Mouse (Mus musculus) gastrocnemius, postnatal 36 days (tissue): ENCODE results near the gene Eras. TPM values are rescaled to one million over a fixed set of nuclear protein-coding genes. Genes with fewer than 3 reads are reported as not detected.
A peak's percentile ranks its signal among the peaks of the same experiment; 100 is the strongest.
"Not testable (repeated sequence)": the region's sequence is repeated elsewhere in the genome, so short reads cannot be mapped to it uniquely, and the experiment has no call there.

Experiments
- DNase-seq, 2 experiments: peaks; one replicate each; pipeline ENCODE4 v3.0.0; 2022
- intact Hi-C: fragments of 180-260 bp; cut with DNase I; formaldehyde crosslinking; loops from one replicate; pipeline ENCODE4 v1.15.1; 2025
- long read RNA-seq, 2 experiments: library from polyadenylated mRNA; stranded (forward); transcript quantifications; one replicate each; pipeline ENCODE4 v2.0.0; 2021
- total RNA-seq, 2 experiments: library from RNA; stranded (reverse); gene quantifications; 2 replicates each; pipeline ENCODE4 v1.2.3; 2021

Gene Eras
- not detected for total RNA-seq
- long read RNA-seq, experiment 1 = 0 reads
- long read RNA-seq, experiment 2 = 0 reads

DNA sequence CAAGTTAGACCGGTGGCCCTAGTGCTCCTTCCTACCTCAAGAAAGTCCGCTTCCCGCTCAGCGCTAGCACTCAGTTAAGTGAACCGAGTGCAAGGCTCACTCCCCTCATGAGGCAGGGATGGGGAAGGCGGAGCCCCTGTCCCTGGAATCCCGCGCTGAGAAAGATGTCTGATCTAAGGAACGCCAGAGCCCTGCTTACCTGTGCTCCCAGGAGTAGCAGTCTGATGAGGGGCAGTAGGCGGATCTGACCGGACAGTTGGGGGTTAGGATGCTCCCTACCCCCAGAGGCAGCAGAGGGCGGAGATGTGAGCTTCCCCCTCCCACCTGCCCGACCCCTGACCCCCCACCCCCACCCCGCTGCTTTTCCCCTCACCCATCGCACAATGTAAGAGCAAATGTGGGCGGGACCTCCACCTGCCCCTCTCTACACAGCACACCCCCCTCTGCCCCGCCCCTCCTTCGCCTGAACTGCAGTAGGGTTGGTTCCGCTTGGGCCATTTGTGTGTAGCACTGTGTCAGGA, at the start of gene Eras:
Eras (minus strand) TSS at position 338 of the 521 bp plus-strand sequence.
- intact Hi-C loops = no loop called here
- DNase-seq = no peak

- no peak for DNase-seq
- intact Hi-C loops = no loop called here
Observed at GRCm38 (mm10) chrX:7977892-7978291, 49.5 kb upstream of the Eras start, which contains the start of gene Gata1. Gata1 (minus strand) TSS chrX:7978071.

DNA sequence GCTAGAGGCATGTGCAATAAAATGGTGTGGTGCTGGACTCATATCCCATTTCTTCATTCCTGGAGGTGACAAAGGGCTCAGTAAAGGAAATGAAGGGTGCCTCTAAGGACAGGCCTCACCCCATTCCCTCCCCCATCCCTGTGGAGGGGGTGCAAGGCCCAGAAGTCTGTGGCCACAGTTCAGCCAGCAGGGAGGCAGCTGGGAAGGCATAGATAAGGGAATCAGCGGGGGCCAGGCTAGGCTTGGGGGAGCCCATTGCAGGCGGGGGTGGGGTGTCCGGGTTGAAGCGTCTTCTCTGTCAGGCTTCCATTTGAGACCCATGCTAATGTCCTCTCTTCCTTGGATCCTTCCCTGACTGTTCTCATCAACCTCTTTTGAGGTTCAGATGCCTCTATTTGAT, 42.9 kb upstream of the Eras start:
- no peak for DNase-seq
- intact Hi-C loops = no loop called here

- no peak for DNase-seq
- intact Hi-C loops = no loop called here
Observed at GRCm38 (mm10) chrX:7968899-7969298, 40.5 kb upstream of the Eras start.

- no peak for DNase-seq
- intact Hi-C loops = no loop called here
Observed at GRCm38 (mm10) chrX:7968226-7968625, 39.8 kb upstream of the Eras start.

- intact Hi-C loops = no loop called here
- no peak for DNase-seq
Observed at GRCm38 (mm10) chrX:7967596-7968201, 39.3 kb upstream of the Eras start.

GRCm38 (mm10) chrX:7966161-7966560, 37.8 kb upstream of the Eras start:
- intact Hi-C loops = no loop called here
- DNase-seq = no peak

DNA sequence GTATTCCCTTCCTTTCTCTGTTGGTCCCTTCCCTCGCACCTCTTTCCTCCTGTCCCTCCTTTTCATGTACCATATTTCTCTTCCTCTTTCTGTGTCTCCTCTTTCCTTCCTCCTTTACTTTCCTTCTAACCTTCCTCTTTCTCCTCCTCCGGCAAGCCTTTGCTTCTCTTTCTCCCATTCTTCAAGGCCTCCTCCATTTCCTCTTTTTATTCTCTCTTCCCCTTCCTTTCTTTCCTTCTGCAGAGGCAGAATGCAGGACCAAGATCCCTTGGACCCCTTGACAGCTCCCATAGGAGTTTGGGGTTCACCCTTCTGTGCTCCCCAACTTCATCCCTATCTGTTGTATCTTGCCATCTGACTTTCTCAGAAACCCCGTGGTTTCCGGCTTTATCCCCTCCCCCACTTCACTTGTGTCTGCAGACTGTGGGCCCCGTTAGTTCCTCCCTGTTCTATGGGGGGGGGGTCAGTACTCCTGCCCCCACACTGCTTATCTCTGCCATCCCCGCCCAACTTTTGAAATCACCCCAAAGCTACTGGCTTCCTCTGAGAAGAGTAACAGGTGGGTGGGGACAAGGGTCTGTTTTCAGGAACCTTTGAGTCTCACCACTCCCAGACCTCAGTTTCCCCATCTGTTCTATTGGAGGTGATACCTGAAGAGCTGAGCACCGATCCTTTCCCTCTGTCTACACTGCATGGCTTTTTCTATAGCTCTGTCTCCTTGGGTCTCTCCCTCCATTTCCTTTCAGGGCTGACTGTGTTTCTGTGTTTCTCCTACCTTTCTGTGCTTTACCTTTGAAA, 35.6 kb upstream of the Eras start:
- intact Hi-C loops = no loop called here
- no peak for DNase-seq

DNA sequence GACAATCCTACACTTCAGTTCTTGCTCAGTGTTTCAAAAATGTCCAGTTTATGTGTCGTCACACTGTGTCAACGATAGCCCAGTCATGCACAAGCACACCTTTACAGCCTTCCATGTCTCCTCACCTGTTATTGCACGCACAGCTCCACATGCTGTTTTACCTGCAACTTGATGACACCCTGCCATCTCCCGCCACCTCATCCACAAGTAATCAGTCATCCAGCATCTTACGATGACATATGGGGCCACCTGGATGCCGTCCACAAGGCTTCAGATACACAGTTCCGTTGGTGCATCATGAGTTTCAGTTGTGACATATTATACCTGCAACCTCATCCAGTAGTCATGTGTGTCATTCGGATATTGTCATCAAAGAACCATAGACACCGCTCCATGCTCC, 30.5 kb upstream of the Eras start:
- DNase-seq = no peak
- intact Hi-C loops = no loop called here

GRCm38 (mm10) chrX:7950091-7950490, 21.7 kb upstream of the Eras start:
- DNase-seq = no peak
- intact Hi-C loops = no loop called here

GRCm38 (mm10) chrX:7947900-7948492, 19.6 kb upstream of the Eras start:
- intact Hi-C loops = no loop called here
- peak; percentile 86 to 90 for DNase-seq

DNA sequence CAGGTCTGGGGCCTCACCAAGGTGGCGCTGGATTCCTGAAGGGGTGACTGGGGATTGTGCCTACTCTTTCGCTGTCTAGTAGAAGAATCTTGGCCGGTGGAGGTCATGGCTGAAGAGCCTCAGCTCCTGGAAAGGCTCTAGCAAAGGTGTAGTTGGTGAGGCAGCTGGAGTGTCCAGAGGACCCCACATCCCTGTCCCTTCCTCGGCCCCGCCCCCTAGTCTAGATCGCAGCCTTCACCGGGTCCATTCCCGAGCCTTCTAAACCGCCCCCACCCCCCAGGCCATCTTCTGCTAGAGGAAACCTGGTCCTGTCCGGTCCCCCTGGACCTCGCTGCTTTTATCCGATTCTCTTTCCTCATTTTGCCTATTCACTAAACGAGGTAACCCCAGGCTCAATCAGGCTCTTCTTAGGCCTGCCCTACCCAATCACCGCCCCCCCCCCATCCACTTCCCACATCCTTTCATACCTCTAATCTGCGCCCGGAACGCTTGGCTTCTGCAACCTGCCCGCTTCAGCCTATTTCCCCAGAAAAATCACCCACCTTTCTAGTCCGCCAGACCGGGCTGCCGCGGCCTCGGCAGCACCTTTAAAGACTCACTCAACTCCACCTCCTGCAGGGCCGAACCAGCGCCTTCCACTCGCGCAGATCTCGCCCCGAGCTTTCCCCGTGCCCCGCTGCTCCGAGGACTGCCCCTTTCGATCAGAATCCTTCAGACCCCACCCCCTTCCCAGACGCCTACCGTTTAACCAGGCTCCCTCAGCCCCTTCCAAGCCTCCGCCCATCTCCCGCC, 18.9 kb upstream of the Eras start, which contains the start of gene Hdac6:
Hdac6 (minus strand) TSS at position 782 of the 792 bp plus-strand sequence.
- no peak for DNase-seq
- intact Hi-C loops = no loop called here

- DNase-seq = no peak
- intact Hi-C loops = no loop called here
Observed at GRCm38 (mm10) chrX:7945618-7946017, 17.2 kb upstream of the Eras start.

DNA sequence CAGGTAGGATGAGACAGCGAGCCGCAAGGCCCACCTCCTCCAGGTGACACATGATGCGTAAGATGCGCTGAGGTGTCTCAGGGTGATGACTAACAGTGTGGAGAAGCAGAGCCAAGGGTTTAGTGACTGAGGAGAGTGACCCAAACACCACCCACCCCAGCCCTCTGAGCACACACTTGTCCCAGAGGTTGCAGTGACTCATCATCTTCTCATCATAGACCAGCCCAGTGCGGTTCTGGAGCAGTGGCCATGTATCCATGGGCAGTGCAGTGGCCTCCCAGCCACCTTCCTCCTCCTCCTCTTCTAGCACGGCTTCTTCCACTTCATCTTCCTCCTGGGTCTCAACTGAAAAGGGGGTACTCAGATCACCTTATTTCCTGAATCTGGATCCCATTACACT, 9.3 kb upstream of the Eras start:
- DNase-seq = no peak
- intact Hi-C loops = no loop called here

DNA sequence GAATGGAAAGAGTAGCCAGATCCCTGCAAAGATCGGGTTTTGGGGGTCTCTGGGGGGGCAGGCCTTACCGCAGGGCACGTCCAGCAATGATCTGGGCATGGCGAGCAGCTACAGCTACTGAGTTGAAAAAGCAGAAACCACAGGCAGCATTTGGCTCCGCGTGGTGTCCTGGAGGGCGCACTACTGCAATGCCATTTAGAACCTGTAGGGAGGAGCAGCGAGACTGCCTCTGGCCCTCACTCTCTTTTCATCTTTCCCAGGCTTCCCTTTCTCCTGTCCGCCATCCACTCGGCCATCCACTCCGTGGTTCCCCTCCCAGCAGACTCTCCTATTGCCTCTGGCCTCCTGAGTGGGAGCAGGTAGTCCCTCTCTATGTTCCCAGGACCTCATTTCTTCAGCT, 8.5 kb upstream of the Eras start:
- no peak for DNase-seq
- intact Hi-C loops = no loop called here

DNA sequence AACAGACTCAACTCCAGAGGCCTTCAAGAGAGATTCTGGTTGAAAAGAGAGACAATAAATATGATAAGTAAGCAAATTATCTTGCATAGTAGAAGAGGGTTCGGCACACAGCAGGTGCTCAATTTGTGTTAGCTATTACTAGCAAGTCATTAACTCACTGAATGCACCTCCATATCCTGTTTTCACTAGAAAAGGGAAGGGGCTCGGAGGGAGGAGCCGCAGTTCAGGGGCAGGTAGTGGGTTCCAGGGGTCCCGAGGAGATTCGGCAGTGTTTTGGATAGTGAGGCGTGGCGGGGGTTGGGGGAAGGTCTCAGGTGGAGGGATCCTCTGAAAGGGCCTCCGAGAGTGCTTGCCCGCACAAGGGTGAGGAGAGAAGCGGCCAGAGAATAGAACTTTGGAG, 1.3 kb downstream of the Eras start:
- intact Hi-C loops = no loop called here

GRCm38 (mm10) chrX:7926266-7926665, 2.1 kb downstream of the Eras start:
- DNase-seq = no peak
- intact Hi-C loops = no loop called here

More for the DNA sequence above, 1.3 kb downstream of the Eras start:
- no peak for DNase-seq

DNA sequence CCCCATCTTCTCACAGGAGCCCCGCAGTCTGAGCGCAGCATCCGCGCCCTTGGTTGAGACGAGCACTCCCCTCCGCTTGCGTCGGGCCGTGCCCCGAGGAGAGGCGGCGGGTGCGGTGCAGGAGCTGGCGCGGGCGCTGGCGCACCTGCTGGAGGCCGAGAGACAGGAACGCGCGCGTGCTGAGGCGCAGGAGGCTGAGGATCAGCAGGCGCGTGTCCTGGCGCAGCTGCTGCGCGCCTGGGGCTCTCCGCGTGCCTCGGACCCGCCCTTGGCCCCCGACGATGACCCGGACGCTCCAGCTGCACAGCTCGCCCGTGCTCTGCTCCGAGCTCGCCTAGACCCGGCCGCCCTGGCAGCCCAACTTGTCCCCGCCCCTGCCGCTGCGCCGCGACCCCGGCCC, 6.4 kb downstream of the Eras start:
- no peak for DNase-seq
- intact Hi-C loops = no loop called here

DNA sequence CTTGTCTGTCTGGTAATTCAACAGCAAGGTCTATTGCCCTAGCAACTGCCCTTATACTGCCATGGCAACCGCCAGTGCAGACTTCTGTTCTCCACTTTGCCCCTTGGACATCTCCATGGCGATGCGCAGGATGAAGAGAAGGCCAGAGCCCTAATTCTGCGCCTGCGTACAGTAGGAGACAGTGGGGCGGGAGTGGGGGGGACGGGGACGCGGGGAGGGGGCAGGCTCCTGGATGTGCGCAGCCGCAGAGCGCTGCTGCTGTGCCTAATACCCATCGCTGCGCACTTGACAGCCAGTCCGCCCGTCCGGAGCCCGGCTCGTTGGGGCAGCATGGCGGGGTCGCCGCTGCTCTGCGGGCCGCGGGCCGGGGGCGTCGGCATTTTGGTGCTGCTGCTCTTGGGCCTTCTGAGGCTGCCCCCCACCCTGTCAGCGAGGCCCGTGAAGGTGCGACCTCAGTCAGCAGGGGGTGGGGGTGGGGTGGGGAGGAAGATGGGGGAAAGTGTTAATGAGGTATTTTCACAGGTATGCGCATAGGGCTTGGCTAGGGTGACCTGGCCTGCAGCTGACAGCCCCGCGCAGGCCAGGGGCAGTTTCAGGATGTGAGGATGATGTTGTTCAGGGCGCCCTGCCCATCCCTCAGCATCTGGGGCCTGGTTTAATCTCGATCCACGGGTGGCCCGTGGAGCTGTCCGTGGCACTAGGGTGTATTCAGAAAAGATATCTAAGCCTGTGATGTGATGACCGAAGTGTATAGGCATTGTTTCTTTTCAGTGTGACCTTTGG, 8.6 kb downstream of the Eras start, which contains the start of gene Pcsk1n:
Pcsk1n (plus strand) TSS at position 222 of the 783 bp plus-strand sequence.
- intact Hi-C loops = no loop called here
- no peak for DNase-seq

DNA sequence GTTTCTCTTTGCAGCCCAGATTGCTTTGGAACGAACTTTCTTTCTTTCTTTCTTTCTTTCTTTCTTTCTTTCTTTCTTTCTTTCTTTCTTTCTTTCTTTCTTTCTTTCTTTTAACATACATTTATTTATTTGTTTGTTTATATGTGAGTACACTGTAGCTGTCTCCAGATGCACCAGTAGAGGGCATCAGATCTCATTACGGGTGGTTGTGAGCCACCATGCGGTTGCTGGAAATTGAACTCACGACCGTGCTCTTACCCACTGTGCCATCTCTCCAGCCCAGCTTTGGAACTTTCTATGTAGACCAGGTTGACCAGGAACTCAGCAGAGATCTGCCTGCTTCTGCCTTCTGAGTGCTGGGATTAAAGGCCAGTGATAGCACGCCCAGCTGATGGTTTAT, 10.4 kb downstream of the Eras start:
- DNase-seq, intact Hi-C loops: not testable (repeated sequence)
